Mouse (Mus musculus) brain, embryonic 14.5 days (tissue): ENCODE results near the gene Rai2.

Experiments
- CTCF ChIP-seq: fragments of 200-500 bp; IDR thresholded peaks from 2 replicates; pipeline ENCODE4 v1.5.1; 2012; ENCODE audit warnings: inconsistent platforms, mild to moderate bottlenecking, moderate library complexity, borderline replicate concordance; ENCODE audit not compliant: insufficient read depth, insufficient read length; ENCODE audit errors: extremely low read depth
- POLR2A ChIP-seq: fragments of 200-500 bp; IDR thresholded peaks from 2 replicates; pipeline ENCODE4 v1.6.1; 2012; ENCODE audit warnings: mild to moderate bottlenecking, inconsistent platforms, borderline replicate concordance; ENCODE audit not compliant: poor library complexity, insufficient read depth, insufficient read length, severe bottlenecking; ENCODE audit errors: extremely low read depth

- TF ChIP-seq CTCF (no peak), POLR2A (no peak)
These were observed 6.5 kb downstream of the Rai2 start for GRCm38 (mm10) chrX:161723391-161723808.
